Mouse (Mus musculus) CH12.LX (cell line): ENCODE data around the gene Mcl1. TPM values are rescaled to one million over a fixed set of nuclear protein-coding genes. Genes with fewer than 3 reads are reported as not detected.
"Not testable (repeated sequence)": the region's sequence is repeated elsewhere in the genome, so short reads cannot be mapped to it uniquely, and the experiment has no call there.

Experiments
- DNase-seq: peaks from one replicate; pipeline ENCODE4 v3.0.0-alpha.2; 2013; ENCODE audit errors: extremely low read depth
- H3K27ac ChIP-seq: 2 replicates; pipeline ENCODE4 v1.5.1; 2012; ENCODE audit warnings: low read depth, mild to moderate bottlenecking, control low read depth, moderate library complexity; ENCODE audit not compliant: insufficient read depth
- H3K27me3 ChIP-seq: replicated peaks from 2 replicates; pipeline ENCODE3; 2012; ENCODE audit warnings: inconsistent platforms
- H3K36me3 ChIP-seq, 2 experiments: replicated peaks in 1 of 2; 2 replicates each; pipeline versions ENCODE3 to v1.6.1; 2012; ENCODE audit warnings: inconsistent platforms in 1 of 2, low read length in 1 of 2, mild to moderate bottlenecking in 1 of 2, mixed read lengths in 1 of 2, moderate library complexity in 1 of 2; ENCODE audit not compliant: control insufficient read depth in 1 of 2, insufficient read depth in 1 of 2
- H3K4me1 ChIP-seq, 2 experiments: 2 replicates each; pipeline ENCODE4 v1.6.1; 2012; ENCODE audit warnings: inconsistent platforms in 1 of 2, moderate library complexity in 1 of 2; ENCODE audit not compliant: insufficient read depth in 2 of 2, control insufficient read depth in 1 of 2
- H3K4me2 ChIP-seq: 2 replicates; pipeline ENCODE4 v1.6.1; 2012; ENCODE audit warnings: low read depth, mild to moderate bottlenecking, control low read depth; ENCODE audit not compliant: poor library complexity, insufficient read depth, severe bottlenecking
- H3K4me3 ChIP-seq, 3 experiments: fragments of 150-350 bp in 1 of 3; sonication (generic) in 1 of 3; replicated peaks in 1 of 3; 2 replicates each; pipeline versions ENCODE3 to v1.5.1; 2011 to 2012; ENCODE audit warnings: low read depth in 2 of 3, low read length in 2 of 3, mild to moderate bottlenecking in 2 of 3, moderate library complexity in 2 of 3, control low read depth in 1 of 3, improper control_type of control experiment in 1 of 3, inconsistent platforms in 1 of 3, mixed read lengths in 1 of 3; ENCODE audit not compliant: poor library complexity in 1 of 3
- H3K79me2 ChIP-seq: replicated peaks from 2 replicates; pipeline ENCODE4 v1.6.1; 2012; ENCODE audit warnings: mild to moderate bottlenecking, moderate library complexity; ENCODE audit not compliant: control insufficient read depth, poor library complexity, insufficient read depth, severe bottlenecking; ENCODE audit errors: extremely low read depth
- H3K9ac ChIP-seq: 2 replicates; pipeline ENCODE4 v1.6.1; 2012; ENCODE audit warnings: low read depth, mild to moderate bottlenecking, control low read depth, moderate library complexity; ENCODE audit not compliant: insufficient read depth
- H3K9me3 ChIP-seq: replicated peaks from 2 replicates; pipeline ENCODE3; 2012; ENCODE audit warnings: low read length, inconsistent platforms, mixed read lengths
- BHLHE40 ChIP-seq: IDR thresholded peaks from 2 replicates; pipeline ENCODE4 v1.6.1; 2011; ENCODE audit warnings: mild to moderate bottlenecking, low read depth, low read length, improper control_type of control experiment
- CHD1 ChIP-seq: IDR thresholded peaks from 2 replicates; pipeline ENCODE4 v1.6.1; 2012; ENCODE audit warnings: low read depth, low read length, improper control_type of control experiment, inconsistent platforms
- E2F4 ChIP-seq: IDR thresholded peaks from 2 replicates; pipeline ENCODE4 v1.6.1; 2011; ENCODE audit warnings: low read depth, low read length, improper control_type of control experiment; ENCODE audit not compliant: insufficient replicate concordance
- ELF1 ChIP-seq: IDR thresholded peaks from 2 replicates; pipeline ENCODE4 v1.6.1; 2014; ENCODE audit warnings: low read depth, mild to moderate bottlenecking, inconsistent platforms, low read length, improper control_type of control experiment
- EP300 ChIP-seq: IDR thresholded peaks from 2 replicates; pipeline ENCODE4 v1.6.1; 2011; ENCODE audit warnings: low read length, improper control_type of control experiment
- ETS1 ChIP-seq: conservative IDR thresholded peaks from 2 replicates; pipeline ENCODE4 v1.6.1; 2012; ENCODE audit warnings: low read depth, mild to moderate bottlenecking, inconsistent platforms, low read length, improper control_type of control experiment, moderate library complexity
- GABPA ChIP-seq: IDR thresholded peaks from 2 replicates; pipeline ENCODE4 v1.6.1; 2012; ENCODE audit warnings: low read depth, low read length, improper control_type of control experiment, inconsistent platforms; ENCODE audit not compliant: insufficient replicate concordance
- HCFC1 ChIP-seq: IDR thresholded peaks from 2 replicates; pipeline ENCODE4 v1.6.1; 2012; ENCODE audit warnings: low read depth, mild to moderate bottlenecking, inconsistent platforms, low read length, improper control_type of control experiment
- IRF4 ChIP-seq: IDR thresholded peaks from 2 replicates; pipeline ENCODE4 v1.6.1; 2014; ENCODE audit warnings: low read depth, mild to moderate bottlenecking, inconsistent platforms, low read length, improper control_type of control experiment
- JUND ChIP-seq: conservative IDR thresholded peaks from 2 replicates; pipeline ENCODE4 v1.6.1; 2011; ENCODE audit warnings: low read depth, low read length, improper control_type of control experiment
- KAT2A ChIP-seq: IDR thresholded peaks from 2 replicates; pipeline ENCODE4 v1.6.1; 2012; ENCODE audit warnings: low read length, improper control_type of control experiment, inconsistent platforms; ENCODE audit not compliant: insufficient replicate concordance
- MAFK ChIP-seq: IDR thresholded peaks from 2 replicates; pipeline ENCODE4 v1.6.1; 2011; ENCODE audit warnings: low read length, improper control_type of control experiment; ENCODE audit not compliant: insufficient replicate concordance
- MAZ ChIP-seq: IDR thresholded peaks from 2 replicates; pipeline ENCODE4 v1.6.1; 2012; ENCODE audit warnings: low read depth, mild to moderate bottlenecking, inconsistent platforms, low read length, improper control_type of control experiment, moderate library complexity
- MYC ChIP-seq: IDR thresholded peaks from 2 replicates; pipeline ENCODE4 v1.6.1; 2011; ENCODE audit warnings: low read depth, mild to moderate bottlenecking, improper control_type of control experiment, low read length
- NRF1 ChIP-seq: IDR thresholded peaks from 2 replicates; pipeline ENCODE4 v1.6.1; 2014; ENCODE audit warnings: low read depth, mild to moderate bottlenecking, inconsistent platforms, low read length, improper control_type of control experiment, moderate library complexity
- PAX5 ChIP-seq: IDR thresholded peaks from 2 replicates; pipeline ENCODE4 v1.6.1; 2012; ENCODE audit warnings: low read length, inconsistent platforms, mixed read lengths
- POLR2A ChIP-seq: IDR thresholded peaks from 2 replicates; pipeline ENCODE4 v1.6.1; 2011; ENCODE audit warnings: low read depth, mild to moderate bottlenecking, improper control_type of control experiment, low read length
- POLR2AphosphoS2 ChIP-seq: IDR thresholded peaks from 2 replicates; pipeline ENCODE4 v1.6.1; 2011; ENCODE audit warnings: low read depth, low read length, improper control_type of control experiment
- RAD21 ChIP-seq: IDR thresholded peaks from 2 replicates; pipeline ENCODE4 v1.6.1; 2011; ENCODE audit warnings: low read depth, mild to moderate bottlenecking, low read length, improper control_type of control experiment, moderate library complexity
- SMC3 ChIP-seq: IDR thresholded peaks from 2 replicates; pipeline ENCODE4 v1.6.1; 2011; ENCODE audit warnings: low read depth, low read length, improper control_type of control experiment
- TCF12 ChIP-seq: IDR thresholded peaks from 2 replicates; pipeline ENCODE4 v1.6.1; 2014; ENCODE audit warnings: low read depth, mild to moderate bottlenecking, inconsistent platforms, low read length, improper control_type of control experiment
- UBTF ChIP-seq: IDR thresholded peaks from 2 replicates; pipeline ENCODE4 v1.6.1; 2012; ENCODE audit warnings: low read depth, mild to moderate bottlenecking, inconsistent platforms, low read length, improper control_type of control experiment, moderate library complexity
- ZKSCAN1 ChIP-seq: IDR thresholded peaks from 2 replicates; pipeline ENCODE4 v1.6.1; 2012; ENCODE audit warnings: low read depth, inconsistent platforms, low read length, improper control_type of control experiment, borderline replicate concordance
- ZMIZ1 ChIP-seq: IDR thresholded peaks from 2 replicates; pipeline ENCODE4 v1.6.1; 2012; ENCODE audit warnings: low read depth, mild to moderate bottlenecking, inconsistent platforms, low read length, improper control_type of control experiment
- ZNF384 ChIP-seq: IDR thresholded peaks from 2 replicates; pipeline ENCODE4 v1.6.1; 2012; ENCODE audit warnings: low read depth, low read length, improper control_type of control experiment, inconsistent platforms
- dilution Hi-C: fragments of 300-500 bp; cut with MboI; formaldehyde crosslinking; loops from 2 replicates; pipeline ENCODE4 v1.14.3; 2020; ENCODE audit warnings: low sequenced_read_pairs; ENCODE audit not compliant: extremely low pct_unique_long_range_greater_than_20kb, extremely low pct_ligation_motif_present
- in situ Hi-C: fragments of 300-500 bp; cut with MboI; formaldehyde crosslinking; loops from 3 replicates; pipeline ENCODE4 v1.14.3; 2019; ENCODE audit warnings: low sequenced_read_pairs, low pct_ligation_motif_present, low pct_unique_long_range_greater_than_20kb, mixed read lengths
- polyA plus RNA-seq: library from polyadenylated mRNA; unstranded; fragments of >175 nt; gene quantifications from 2 replicates; pipeline ENCODE4 v1.2.1, GENCODE M21; 2012; ENCODE audit warnings: low read depth; ENCODE audit not compliant: insufficient read length
- total RNA-seq, 2 experiments: library from RNA; depleted of rRNA; stranded (reverse); fragments of 300-350 nt in 1 of 2; fragments of >200 nt in 1 of 2; gene quantifications; 2 replicates each; pipeline ENCODE4 v1.2.3; 2012 to 2014

The Mcl1 gene
- total and polyA plus RNA-seq, 3 experiments = 95.9 to 225 (median 188) TPM

- no peak for TF ChIP-seq ZNF384
- TF ChIP-seq ZMIZ1 = no peak
- TF ChIP-seq MAZ = no peak
- TF ChIP-seq ZKSCAN1 = no peak
- no peak for TF ChIP-seq JUND
- no peak for TF ChIP-seq POLR2AphosphoS2
- TF ChIP-seq UBTF = no peak
- no peak for TF ChIP-seq ELF1
- no peak for TF ChIP-seq POLR2A
- no peak for TF ChIP-seq GABPA
- TF ChIP-seq MAFK = no peak
- no peak for TF ChIP-seq PAX5
- Histone ChIP-seq H3K9ac (peak overlapping the region; percentile 19; the same call in 1 of the 2 replicates), H3K79me2 (no peaks in the 10 kb centered on the region), H3K4me3 (no peak overlapping the region), H3K27me3 (no peaks in the 10 kb centered on the region), H3K4me2 (peak overlapping the region; percentile 48), H3K9me3 (no peaks in the 10 kb centered on the region), H3K4me1 (peaks cover 22 to 50% of the 10 kb centered on the region in 2 experiments), H3K27ac (peak overlapping the region; percentile 34; the same call in 1 of the 2 replicates), H3K36me3 (no peaks in the 10 kb centered on the region)
- DNase-seq = no peak
- dilution Hi-C loops = no loop called here
- in situ Hi-C loops = no loop called here
Measured at GRCm38 (mm10) chr3:95689940-95690339, 31.4 kb downstream of the Mcl1 start.

GRCm38 (mm10) chr3:95690552-95690951, 32.0 kb downstream of the Mcl1 start:
- peaks cover 24 to 56% of the 10 kb centered on the region in 2 experiments for H3K4me1 ChIP-seq
- in situ Hi-C loops, dilution Hi-C loops: not testable (repeated sequence)

GRCm38 (mm10) chr3:95692677-95693076, 34.1 kb downstream of the Mcl1 start:
- Histone ChIP-seq H3K79me2 (no peaks in the 10 kb centered on the region), H3K4me2 (peak overlapping the region; percentile 27; the same call in 1 of the 2 replicates), H3K4me1 (peaks cover 24 to 72% of the 10 kb centered on the region in 2 experiments), H3K9ac (no peak overlapping the region), H3K27me3 (no peaks in the 10 kb centered on the region), H3K27ac (peak overlapping the region; percentile 30), H3K4me3 (no peak overlapping the region), H3K9me3 (no peaks in the 10 kb centered on the region), H3K36me3 (no peaks in the 10 kb centered on the region)
- dilution Hi-C loops = no loop called here
- DNase-seq = peak; percentile 60
- in situ Hi-C loops = no loop called here
- TF ChIP-seq POLR2A = no peak
- TF ChIP-seq BHLHE40 = peak; percentile 48
- peak; percentile 67; the same call in 1 of the 2 replicates for TF ChIP-seq MYC
- no peak for TF ChIP-seq UBTF
- no peak for TF ChIP-seq RAD21
- no peak for TF ChIP-seq SMC3
- peak; percentile 48; the same call in 1 of the 2 replicates for TF ChIP-seq EP300
- peak; percentile 58 for TF ChIP-seq ETS1
- TF ChIP-seq GABPA = no peak
- no peak for TF ChIP-seq NRF1
- TF ChIP-seq HCFC1 = no peak
- TF ChIP-seq E2F4 = no peak
- TF ChIP-seq TCF12 = no peak
- no peak for TF ChIP-seq CHD1
- no peak for TF ChIP-seq KAT2A
- peak; percentile 55 for TF ChIP-seq IRF4
- no peak for TF ChIP-seq ELF1
- no peak for TF ChIP-seq MAZ

More at GRCm38 (mm10) chr3:95690552-95690951, 32.0 kb downstream of the Mcl1 start:
- DNase-seq, H3K36me3 ChIP-seq, H3K9me3 ChIP-seq, H3K79me2 ChIP-seq, H3K27me3 ChIP-seq, H3K4me3 ChIP-seq: not testable (repeated sequence)
- H3K4me2 ChIP-seq = 0 out of 2 replicates have a peak overlapping the region, but pooled peaks have one; percentile 48
- H3K27ac ChIP-seq = peak overlapping the region; percentile 2; the same call in 1 of the 2 replicates
- peak overlapping the region; percentile 19; the same call in 1 of the 2 replicates for H3K9ac ChIP-seq
